ENCODE assay signal across 8 mouse cellular contexts in the genomic region with DNA sequence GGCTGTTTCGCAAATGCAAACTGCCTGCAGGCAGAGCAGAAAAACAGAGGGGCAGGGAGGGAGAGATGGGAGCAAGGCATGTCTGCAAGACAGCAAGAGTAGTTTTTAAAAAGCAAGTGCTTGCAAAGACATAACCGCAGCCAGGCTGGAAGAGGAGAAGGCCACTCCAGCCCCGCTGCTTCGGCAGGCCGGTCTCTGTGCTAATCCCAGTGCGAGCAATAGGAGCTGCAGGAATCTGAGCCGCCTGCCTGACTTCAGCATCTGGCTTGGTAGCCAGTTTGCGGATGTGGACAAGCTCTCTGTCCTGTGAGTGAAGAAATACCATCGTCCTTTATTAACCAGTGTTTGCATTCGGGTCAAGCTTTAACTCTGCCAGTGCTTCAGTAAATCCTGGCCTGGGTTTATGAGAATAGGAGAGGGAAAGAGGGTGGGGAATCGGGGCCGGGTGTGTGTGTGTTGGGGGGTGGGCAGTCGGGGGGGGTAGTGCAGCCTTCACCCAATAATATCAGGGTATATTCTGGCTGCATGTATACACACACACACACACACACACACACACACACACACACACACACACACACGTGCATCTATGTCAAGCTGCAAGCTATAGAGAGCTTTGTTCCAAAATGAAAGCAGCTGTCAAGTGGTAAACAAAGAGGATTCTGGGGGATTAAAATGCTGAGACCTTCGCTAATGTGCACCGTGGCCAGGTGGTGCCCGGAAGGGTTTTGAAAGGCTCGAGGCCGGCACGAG.
A peak's percentile ranks its signal among the peaks of the same experiment; 100 is the strongest.
DNase-seq lines count a peak whose midpoint lies in the region; ATAC-seq lines count a peak whose summit lies in the region.

No protein-coding gene starts in this region.

- DNase-seq in left cerebral cortex, postnatal 14 days (ENCODE audit: low spot score in 2 of 2): peak; percentile 22
- DNase-seq in left cerebral cortex, adult 8-10 months (ENCODE audit: low spot score in 2 of 2): no peak
- DNase-seq in heart, postnatal 4 days: peak; percentile 33
- peak; percentile 42 for DNase-seq in liver, embryonic 11.5 days (ENCODE audit: low spot score)
- peak; percentile 28 for DNase-seq in retina, postnatal 7 days (ENCODE audit: low read depth, low spot score)
- no peak for DNase-seq in cerebellum, adult 18-20 months
- no peak for DNase-seq in layer of hippocampus, postnatal 36 days

- H3K27ac ChIP-seq in embryonic facial prominence, embryonic 12.5 days: peak overlapping the region; percentile 77
- H3K27ac ChIP-seq in liver, embryonic 11.5 days (ENCODE audit: low read depth, low read length): peak overlapping the region; percentile 70

- ATAC-seq in embryonic facial prominence, embryonic 12.5 days (ENCODE audit: insufficient number of reproducible peaks, insufficient read depth, low FRiP score, low TSS enrichment): peak; percentile 60
- peak; percentile 51; the same call in 1 of the 2 replicates for ATAC-seq in liver, embryonic 11.5 days (replicated peaks; ENCODE audit: low FRiP score)

- H3K36me3 ChIP-seq in embryonic facial prominence, embryonic 12.5 days: no peaks in the 10 kb centered on the region
- no peaks in the 10 kb centered on the region for H3K36me3 ChIP-seq in liver, embryonic 11.5 days (ENCODE audit: control insufficient read depth, insufficient read depth, low read length)

- H3K4me3 ChIP-seq in embryonic facial prominence, embryonic 12.5 days: no peak overlapping the region
- H3K4me3 ChIP-seq in liver, embryonic 11.5 days (ENCODE audit: low read depth, low read length): no peak overlapping the region

- no peaks in the 10 kb centered on the region for H3K27me3 ChIP-seq in embryonic facial prominence, embryonic 12.5 days
- H3K27me3 ChIP-seq in liver, embryonic 11.5 days (replicated peaks; ENCODE audit: control insufficient read depth, insufficient read depth, low read length): no peaks in the 10 kb centered on the region

- 5% methylated on average over 20 of the region's 20 CpGs for WGBS in embryonic facial prominence, embryonic 12.5 days
- WGBS in liver, embryonic 11.5 days: 18% methylated on average over 20 of the region's 20 CpGs

- peaks cover 13% of the 10 kb centered on the region; the same call in 1 of the 2 replicates for H3K4me1 ChIP-seq in embryonic facial prominence, embryonic 12.5 days
- no peaks in the 10 kb centered on the region; the same call in 1 of the 2 replicates for H3K4me1 ChIP-seq in liver, embryonic 11.5 days (replicated peaks; ENCODE audit: control insufficient read depth, insufficient read depth, low read length)

- intact Hi-C loops in left cerebral cortex, postnatal 14 days (cut with DNase I): no loop called here

- H3K9ac ChIP-seq in embryonic facial prominence, embryonic 12.5 days: no peak overlapping the region
- no peak overlapping the region for H3K9ac ChIP-seq in liver, embryonic 11.5 days (ENCODE audit: low read depth, low read length)

- peak overlapping the region; percentile 28 for H3K4me2 ChIP-seq in embryonic facial prominence, embryonic 12.5 days (replicated peaks)
- H3K4me2 ChIP-seq in liver, embryonic 11.5 days: peak overlapping the region; percentile 39

- H3K9me3 ChIP-seq in embryonic facial prominence, embryonic 12.5 days: no peaks in the 10 kb centered on the region
- no peaks in the 10 kb centered on the region for H3K9me3 ChIP-seq in liver, embryonic 11.5 days (ENCODE audit: control insufficient read depth, low read length)

Comparison
In these comparisons a context has a peak if more than half of its experiments do, and no peak if none do; other contexts are left out.
1. DNase-seq: peak in left cerebral cortex, postnatal 14 days (2 of 2), heart, postnatal 4 days (single experiment), liver, embryonic 11.5 days (single experiment) and retina, postnatal 7 days (single experiment); none in left cerebral cortex, adult 8-10 months (0 of 2), cerebellum, adult 18-20 months (0 of 2) and layer of hippocampus, postnatal 36 days (0 of 2).